Mouse (Mus musculus) CH12.LX (cell line): ENCODE measurements around the gene Hinfp. TPM values are rescaled to one million over a fixed set of nuclear protein-coding genes. Genes with fewer than 3 reads are reported as not detected.

Source experiments
- DNase-seq: peaks from one replicate; pipeline ENCODE4 v3.0.0-alpha.2; 2013; ENCODE audit errors: extremely low read depth
- H3K27ac ChIP-seq: 2 replicates; pipeline ENCODE4 v1.5.1; 2012; ENCODE audit warnings: low read depth, mild to moderate bottlenecking, control low read depth, moderate library complexity; ENCODE audit not compliant: insufficient read depth
- H3K27me3 ChIP-seq: replicated peaks from 2 replicates; pipeline ENCODE3; 2012; ENCODE audit warnings: inconsistent platforms
- H3K36me3 ChIP-seq, 2 experiments: replicated peaks in 1 of 2; 2 replicates each; pipeline versions ENCODE3 to v1.6.1; 2012; ENCODE audit warnings: inconsistent platforms in 1 of 2, low read length in 1 of 2, mild to moderate bottlenecking in 1 of 2, mixed read lengths in 1 of 2, moderate library complexity in 1 of 2; ENCODE audit not compliant: control insufficient read depth in 1 of 2, insufficient read depth in 1 of 2
- H3K4me1 ChIP-seq, 2 experiments: 2 replicates each; pipeline ENCODE4 v1.6.1; 2012; ENCODE audit warnings: inconsistent platforms in 1 of 2, moderate library complexity in 1 of 2; ENCODE audit not compliant: insufficient read depth in 2 of 2, control insufficient read depth in 1 of 2
- H3K4me2 ChIP-seq: 2 replicates; pipeline ENCODE4 v1.6.1; 2012; ENCODE audit warnings: low read depth, mild to moderate bottlenecking, control low read depth; ENCODE audit not compliant: poor library complexity, insufficient read depth, severe bottlenecking
- H3K4me3 ChIP-seq, 3 experiments: fragments of 150-350 bp in 1 of 3; sonication (generic) in 1 of 3; replicated peaks in 1 of 3; 2 replicates each; pipeline versions ENCODE3 to v1.5.1; 2011 to 2012; ENCODE audit warnings: low read depth in 2 of 3, low read length in 2 of 3, mild to moderate bottlenecking in 2 of 3, moderate library complexity in 2 of 3, control low read depth in 1 of 3, improper control_type of control experiment in 1 of 3, inconsistent platforms in 1 of 3, mixed read lengths in 1 of 3; ENCODE audit not compliant: poor library complexity in 1 of 3
- H3K79me2 ChIP-seq: replicated peaks from 2 replicates; pipeline ENCODE4 v1.6.1; 2012; ENCODE audit warnings: mild to moderate bottlenecking, moderate library complexity; ENCODE audit not compliant: control insufficient read depth, poor library complexity, insufficient read depth, severe bottlenecking; ENCODE audit errors: extremely low read depth
- H3K9ac ChIP-seq: 2 replicates; pipeline ENCODE4 v1.6.1; 2012; ENCODE audit warnings: low read depth, mild to moderate bottlenecking, control low read depth, moderate library complexity; ENCODE audit not compliant: insufficient read depth
- H3K9me3 ChIP-seq: replicated peaks from 2 replicates; pipeline ENCODE3; 2012; ENCODE audit warnings: low read length, inconsistent platforms, mixed read lengths
- BHLHE40 ChIP-seq: IDR thresholded peaks from 2 replicates; pipeline ENCODE4 v1.6.1; 2011; ENCODE audit warnings: mild to moderate bottlenecking, low read depth, low read length, improper control_type of control experiment
- CHD1 ChIP-seq: IDR thresholded peaks from 2 replicates; pipeline ENCODE4 v1.6.1; 2012; ENCODE audit warnings: low read depth, low read length, improper control_type of control experiment, inconsistent platforms
- CHD2 ChIP-seq: IDR thresholded peaks from 2 replicates; pipeline ENCODE4 v1.6.1; 2011; ENCODE audit warnings: low read length, improper control_type of control experiment
- CTCF ChIP-seq, 2 experiments: IDR thresholded peaks in 1 of 2; conservative IDR thresholded peaks in 1 of 2; 2 replicates each; pipeline ENCODE4 v1.5.1; 2011 to 2012; ENCODE audit warnings: low read depth in 2 of 2, low read length in 2 of 2, improper control_type of control experiment in 1 of 2, inconsistent platforms in 1 of 2, mild to moderate bottlenecking in 1 of 2, moderate library complexity in 1 of 2
- E2F4 ChIP-seq: IDR thresholded peaks from 2 replicates; pipeline ENCODE4 v1.6.1; 2011; ENCODE audit warnings: low read depth, low read length, improper control_type of control experiment; ENCODE audit not compliant: insufficient replicate concordance
- ELF1 ChIP-seq: IDR thresholded peaks from 2 replicates; pipeline ENCODE4 v1.6.1; 2014; ENCODE audit warnings: low read depth, mild to moderate bottlenecking, inconsistent platforms, low read length, improper control_type of control experiment
- EP300 ChIP-seq: IDR thresholded peaks from 2 replicates; pipeline ENCODE4 v1.6.1; 2011; ENCODE audit warnings: low read length, improper control_type of control experiment
- GABPA ChIP-seq: IDR thresholded peaks from 2 replicates; pipeline ENCODE4 v1.6.1; 2012; ENCODE audit warnings: low read depth, low read length, improper control_type of control experiment, inconsistent platforms; ENCODE audit not compliant: insufficient replicate concordance
- HCFC1 ChIP-seq: IDR thresholded peaks from 2 replicates; pipeline ENCODE4 v1.6.1; 2012; ENCODE audit warnings: low read depth, mild to moderate bottlenecking, inconsistent platforms, low read length, improper control_type of control experiment
- IRF4 ChIP-seq: IDR thresholded peaks from 2 replicates; pipeline ENCODE4 v1.6.1; 2014; ENCODE audit warnings: low read depth, mild to moderate bottlenecking, inconsistent platforms, low read length, improper control_type of control experiment
- KAT2A ChIP-seq: IDR thresholded peaks from 2 replicates; pipeline ENCODE4 v1.6.1; 2012; ENCODE audit warnings: low read length, improper control_type of control experiment, inconsistent platforms; ENCODE audit not compliant: insufficient replicate concordance
- MAFK ChIP-seq: IDR thresholded peaks from 2 replicates; pipeline ENCODE4 v1.6.1; 2011; ENCODE audit warnings: low read length, improper control_type of control experiment; ENCODE audit not compliant: insufficient replicate concordance
- MAX ChIP-seq: IDR thresholded peaks from 2 replicates; pipeline ENCODE4 v1.6.1; 2011; ENCODE audit warnings: low read length, improper control_type of control experiment
- MAZ ChIP-seq: IDR thresholded peaks from 2 replicates; pipeline ENCODE4 v1.6.1; 2012; ENCODE audit warnings: low read depth, mild to moderate bottlenecking, inconsistent platforms, low read length, improper control_type of control experiment, moderate library complexity
- NELFE ChIP-seq: IDR thresholded peaks from 2 replicates; pipeline ENCODE4 v1.6.1; 2011; ENCODE audit warnings: low read depth, low read length, improper control_type of control experiment
- PAX5 ChIP-seq: IDR thresholded peaks from 2 replicates; pipeline ENCODE4 v1.6.1; 2012; ENCODE audit warnings: low read length, inconsistent platforms, mixed read lengths
- POLR2A ChIP-seq: IDR thresholded peaks from 2 replicates; pipeline ENCODE4 v1.6.1; 2011; ENCODE audit warnings: low read depth, mild to moderate bottlenecking, improper control_type of control experiment, low read length
- POLR2AphosphoS2 ChIP-seq: IDR thresholded peaks from 2 replicates; pipeline ENCODE4 v1.6.1; 2011; ENCODE audit warnings: low read depth, low read length, improper control_type of control experiment
- RAD21 ChIP-seq: IDR thresholded peaks from 2 replicates; pipeline ENCODE4 v1.6.1; 2011; ENCODE audit warnings: low read depth, mild to moderate bottlenecking, low read length, improper control_type of control experiment, moderate library complexity
- RCOR1 ChIP-seq: conservative IDR thresholded peaks from 2 replicates; pipeline ENCODE4 v1.6.1; 2012; ENCODE audit warnings: low read depth, mild to moderate bottlenecking, inconsistent platforms, low read length, improper control_type of control experiment
- SMC3 ChIP-seq: IDR thresholded peaks from 2 replicates; pipeline ENCODE4 v1.6.1; 2011; ENCODE audit warnings: low read depth, low read length, improper control_type of control experiment
- UBTF ChIP-seq: IDR thresholded peaks from 2 replicates; pipeline ENCODE4 v1.6.1; 2012; ENCODE audit warnings: low read depth, mild to moderate bottlenecking, inconsistent platforms, low read length, improper control_type of control experiment, moderate library complexity
- USF2 ChIP-seq: conservative IDR thresholded peaks from 2 replicates; pipeline ENCODE4 v1.6.1; 2011; ENCODE audit warnings: low read depth, low read length, improper control_type of control experiment
- ZMIZ1 ChIP-seq: IDR thresholded peaks from 2 replicates; pipeline ENCODE4 v1.6.1; 2012; ENCODE audit warnings: low read depth, mild to moderate bottlenecking, inconsistent platforms, low read length, improper control_type of control experiment
- ZNF384 ChIP-seq: IDR thresholded peaks from 2 replicates; pipeline ENCODE4 v1.6.1; 2012; ENCODE audit warnings: low read depth, low read length, improper control_type of control experiment, inconsistent platforms
- dilution Hi-C: fragments of 300-500 bp; cut with MboI; formaldehyde crosslinking; loops from 2 replicates; pipeline ENCODE4 v1.14.3; 2020; ENCODE audit warnings: low sequenced_read_pairs; ENCODE audit not compliant: extremely low pct_unique_long_range_greater_than_20kb, extremely low pct_ligation_motif_present
- in situ Hi-C: fragments of 300-500 bp; cut with MboI; formaldehyde crosslinking; loops from 3 replicates; pipeline ENCODE4 v1.14.3; 2019; ENCODE audit warnings: low sequenced_read_pairs, low pct_ligation_motif_present, low pct_unique_long_range_greater_than_20kb, mixed read lengths
- polyA plus RNA-seq: library from polyadenylated mRNA; unstranded; fragments of >175 nt; gene quantifications from 2 replicates; pipeline ENCODE4 v1.2.1, GENCODE M21; 2012; ENCODE audit warnings: low read depth; ENCODE audit not compliant: insufficient read length
- total RNA-seq, 2 experiments: library from RNA; depleted of rRNA; stranded (reverse); fragments of 300-350 nt in 1 of 2; fragments of >200 nt in 1 of 2; gene quantifications; 2 replicates each; pipeline ENCODE4 v1.2.3; 2012 to 2014

Gene Hinfp
- total and polyA plus RNA-seq, 3 experiments: 14.0 to 18.9 (median 16.6) TPM

DNA sequence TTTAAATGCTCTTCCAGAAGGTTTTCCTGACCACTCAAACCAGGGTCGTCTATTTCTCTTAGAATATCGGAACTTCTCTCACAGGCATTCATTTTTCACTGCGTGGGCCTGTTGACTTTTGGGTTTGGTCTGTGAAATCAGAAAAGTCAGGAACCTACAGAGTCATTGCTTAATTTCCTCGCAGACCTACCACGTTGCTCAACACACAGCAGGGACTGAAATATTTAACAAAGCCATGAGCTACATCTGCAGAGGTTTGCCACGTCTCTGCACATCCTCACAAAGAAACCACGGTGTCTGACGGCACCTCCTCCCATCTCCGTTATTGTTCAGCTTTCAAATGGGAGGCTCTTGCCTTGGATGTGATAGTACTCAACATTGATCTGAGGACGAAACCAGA, 46.5 kb downstream of the Hinfp start:
- H3K4me1 ChIP-seq: peaks cover 2 to 20% of the 10 kb centered on the region in 2 experiments; a peak in 2 of 4 replicates
- H3K4me3 ChIP-seq: no peak overlapping the region
- H3K27ac ChIP-seq: no peak overlapping the region
- TF ChIP-seq IRF4 (no peak), EP300 (no peak), SMC3 (no peak), CHD2 (no peak), RCOR1 (no peak), MAX (no peak), HCFC1 (no peak), ZMIZ1 (no peak), ELF1 (no peak), MAZ (no peak), BHLHE40 (no peak), MAFK (no peak)
- in situ Hi-C loops: no loop called here
- peaks cover 27 to 85% of the 10 kb centered on the region in 2 experiments for H3K36me3 ChIP-seq
- no peak overlapping the region for H3K4me2 ChIP-seq
- no peaks in the 10 kb centered on the region for H3K79me2 ChIP-seq
- H3K9ac ChIP-seq: no peak overlapping the region
- dilution Hi-C loops: no loop called here
- DNase-seq: no peak
- H3K27me3 ChIP-seq: no peaks in the 10 kb centered on the region
- no peaks in the 10 kb centered on the region for H3K9me3 ChIP-seq

DNA sequence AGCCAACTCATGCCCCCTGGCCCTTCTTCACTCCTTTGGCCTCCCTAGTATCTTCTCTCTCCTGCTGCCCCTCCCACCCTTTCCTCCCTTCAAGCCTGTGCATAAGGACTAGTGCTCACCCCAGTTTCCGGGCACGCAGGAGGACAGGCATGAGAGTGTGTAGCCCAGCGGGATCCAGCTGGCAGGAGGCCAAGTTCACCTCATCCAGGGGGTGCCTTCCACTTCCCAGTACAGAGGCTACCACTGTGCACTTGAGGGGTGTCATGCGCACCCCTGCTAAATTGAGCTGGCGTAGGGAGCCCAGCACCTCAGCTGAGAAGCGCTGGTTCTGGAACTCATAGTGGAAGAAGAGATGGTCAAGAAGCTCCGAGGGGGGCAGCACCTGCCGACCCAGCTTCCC, 49.3 kb downstream of the Hinfp start:
- Histone ChIP-seq H3K9me3 (no peaks in the 10 kb centered on the region), H3K4me2 (no peak overlapping the region), H3K4me1 (peaks cover 2 to 20% of the 10 kb centered on the region in 2 experiments; a peak in 2 of 4 replicates), H3K36me3 (peaks cover 16 to 77% of the 10 kb centered on the region in 2 experiments), H3K4me3 (no peak overlapping the region), H3K9ac (no peak overlapping the region), H3K79me2 (no peaks in the 10 kb centered on the region), H3K27ac (no peak overlapping the region)
- DNase-seq: no peak
- in situ Hi-C loops (no loop called here), dilution Hi-C loops (no loop called here)
- TF ChIP-seq ELF1 (no peak), CHD1 (no peak), BHLHE40 (no peak), GABPA (no peak), ZNF384 (no peak), KAT2A (no peak), MAFK (no peak), USF2 (no peak), CTCF (conservative IDR thresholded peaks at IDR 0.05 in 1 of 2, IDR thresholded peaks at IDR 0.05 in 1 of 2; ENCODE audit: low read depth in 2 of 2, low read length in 2 of 2) (no peak), ZMIZ1 (no peak), POLR2A (no peak), E2F4 (no peak), EP300 (no peak), PAX5 (no peak), UBTF (no peak), POLR2AphosphoS2 (no peak), CHD2 (no peak), RAD21 (no peak), NELFE (no peak), MAZ (no peak)
- TF ChIP-seq, all 38 proteins: peak for 0
- H3K27me3 ChIP-seq: no peaks in the 10 kb centered on the region
